Mouse (Mus musculus): ENCODE results near the gene Cxcr5.

Gene Cxcr5

DNA sequence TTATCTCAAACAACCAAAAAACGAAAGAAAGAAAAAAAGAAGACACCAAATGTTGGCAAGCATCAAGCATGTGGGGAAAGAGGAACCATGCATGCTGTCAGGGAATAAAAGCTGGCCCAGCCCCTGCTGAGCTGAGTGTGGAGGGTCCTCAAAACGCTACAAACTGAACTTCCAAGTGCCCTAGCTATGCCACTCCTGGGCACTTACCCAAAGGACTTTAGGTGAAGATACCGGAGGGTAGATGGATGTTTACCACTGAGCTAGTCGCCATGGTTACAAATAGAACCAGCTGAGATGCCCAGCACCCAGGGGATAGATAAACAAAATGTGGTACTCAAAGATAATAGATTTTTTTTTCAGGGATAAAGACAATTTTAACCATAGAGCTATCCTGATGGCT, at the start of gene Cxcr5:
Cxcr5 (minus strand) TSS at position 281 of the 400 bp plus-strand sequence.
- DNase-seq = no peak

DNA sequence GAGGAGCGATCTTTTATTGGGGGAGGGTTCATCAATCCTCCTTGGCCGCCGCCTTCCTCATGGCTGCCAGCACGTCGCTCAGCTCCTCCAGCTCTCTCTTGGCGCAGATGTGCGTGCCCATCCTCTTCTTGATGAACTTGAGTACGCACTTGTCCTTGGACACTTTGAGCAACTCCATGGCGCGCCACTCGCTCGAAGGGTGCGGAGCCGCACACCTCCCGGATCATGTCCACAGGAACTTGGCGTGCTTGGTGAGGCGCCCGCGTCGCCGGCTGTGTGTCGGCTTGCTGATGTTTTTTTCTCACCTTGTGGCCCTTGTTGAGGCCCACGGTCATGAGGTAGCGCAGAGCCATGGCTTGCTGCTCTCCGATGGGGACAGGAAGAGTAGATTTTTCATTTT, 48.7 kb upstream of the Cxcr5 start:
- no peak for DNase-seq

DNA sequence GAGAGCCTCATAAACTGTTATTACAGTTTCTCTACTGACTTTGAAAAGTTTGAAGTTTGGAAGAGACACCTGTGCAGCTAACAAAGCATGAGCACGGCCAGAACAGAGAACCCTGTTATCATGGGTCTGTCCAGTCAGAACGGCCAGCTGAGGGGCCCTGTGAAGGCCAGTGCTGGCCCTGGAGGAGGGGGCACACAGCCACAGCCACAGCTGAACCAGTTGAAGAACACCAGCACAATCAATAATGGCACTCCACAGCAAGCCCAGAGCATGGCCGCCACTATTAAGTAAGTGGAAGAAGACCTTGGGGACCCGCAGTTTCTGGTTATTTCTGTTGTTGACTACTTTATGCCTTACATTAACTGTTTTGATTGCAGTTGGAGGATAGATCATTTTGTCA, 45.6 kb upstream of the Cxcr5 start:
- DNase-seq = no peak

DNA sequence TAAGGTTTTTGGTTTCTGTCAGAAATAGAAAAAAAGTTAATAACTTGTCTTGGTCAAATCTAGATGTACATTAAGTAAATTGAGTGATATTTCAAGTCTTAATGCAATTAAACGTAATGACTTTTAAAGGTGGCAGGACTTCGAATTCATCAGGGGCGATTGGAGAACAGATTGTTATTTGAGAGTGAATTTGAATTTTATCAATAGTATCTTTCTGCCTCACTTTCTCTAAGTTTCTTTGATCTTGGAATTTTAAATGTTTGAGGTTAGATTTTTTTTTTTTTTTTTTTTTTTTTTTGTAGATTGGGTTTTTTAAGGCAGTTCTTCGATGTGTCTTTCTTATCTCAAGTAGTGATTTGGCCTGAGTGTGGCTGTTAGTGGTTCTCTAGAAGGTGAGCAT, 45.0 kb upstream of the Cxcr5 start:
- no peak for DNase-seq

DNA sequence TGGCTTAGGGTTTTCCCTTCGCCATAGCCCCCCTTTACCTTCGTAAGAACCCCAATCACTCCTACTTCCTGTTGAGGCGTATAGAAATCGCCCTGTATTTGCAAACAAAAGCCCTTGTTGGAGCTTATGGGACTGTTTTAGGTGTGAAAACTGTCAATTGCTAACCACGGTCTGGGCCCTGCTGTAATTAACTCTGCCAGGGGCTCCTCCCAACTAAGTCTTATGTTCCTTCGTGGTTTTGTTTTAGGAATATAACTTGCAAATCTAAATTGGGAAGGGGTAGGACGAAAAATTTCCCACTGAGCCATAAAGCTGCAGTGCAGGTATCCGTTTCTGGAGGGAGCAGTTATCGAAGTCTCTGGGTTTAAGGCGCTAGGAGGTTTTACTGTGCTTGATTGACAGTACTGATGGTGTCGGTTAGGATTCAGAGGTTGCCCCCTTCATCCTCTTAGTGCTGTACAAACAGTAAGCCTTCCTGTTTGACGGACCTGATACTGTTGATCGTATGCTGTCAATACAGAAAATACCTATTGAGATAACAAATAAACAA, 44.0 kb upstream of the Cxcr5 start:
- DNase-seq = peak in 1 of 2 experiments; percentile 25

DNA sequence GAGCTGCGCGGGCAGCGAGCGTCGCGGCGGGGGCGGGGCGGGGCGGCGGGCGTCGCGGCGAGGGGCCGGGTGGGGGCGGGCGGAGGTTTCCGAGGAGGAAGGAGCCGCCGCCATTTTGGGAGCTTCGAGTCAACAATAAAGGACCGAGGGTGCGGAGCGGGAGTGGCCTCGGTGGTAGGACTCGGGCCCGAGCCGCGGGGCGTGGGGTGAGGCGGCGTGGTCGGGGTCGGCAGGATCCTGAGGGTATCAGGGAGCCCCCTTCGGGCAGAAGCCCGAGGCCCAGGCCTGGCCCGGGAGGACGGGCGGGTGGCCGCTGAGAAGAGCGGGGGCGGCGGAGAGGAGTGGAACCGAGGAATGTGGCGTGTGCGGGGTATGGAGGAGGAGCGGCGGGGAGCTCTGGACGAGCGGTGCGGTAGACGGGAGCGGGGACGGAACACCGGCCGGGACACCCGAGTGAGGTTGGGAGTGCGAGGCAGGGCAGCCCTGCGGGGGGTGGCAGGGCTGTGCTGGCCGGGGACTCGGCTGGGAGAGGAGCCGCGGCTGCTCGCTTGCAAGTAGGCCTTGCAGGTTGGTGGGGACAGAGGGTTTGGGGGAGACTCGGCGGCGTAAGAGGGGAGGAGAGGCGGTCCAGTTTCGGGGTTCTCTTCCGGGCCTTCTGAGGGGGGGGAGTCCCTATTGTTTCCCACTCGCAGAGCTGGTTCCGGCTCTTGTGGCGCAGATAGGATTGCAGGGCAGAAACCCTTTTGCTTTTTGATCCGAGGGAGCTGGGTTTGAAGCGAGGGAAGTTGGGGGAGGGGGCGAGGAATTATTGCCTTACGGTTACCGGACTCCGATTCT, 43.3 kb upstream of the Cxcr5 start, which contains the start of gene Ddx6:
Ddx6 (plus strand) TSS at position 114 of the 837 bp plus-strand sequence.
- peak; percentile 70 to 78 for DNase-seq

DNA sequence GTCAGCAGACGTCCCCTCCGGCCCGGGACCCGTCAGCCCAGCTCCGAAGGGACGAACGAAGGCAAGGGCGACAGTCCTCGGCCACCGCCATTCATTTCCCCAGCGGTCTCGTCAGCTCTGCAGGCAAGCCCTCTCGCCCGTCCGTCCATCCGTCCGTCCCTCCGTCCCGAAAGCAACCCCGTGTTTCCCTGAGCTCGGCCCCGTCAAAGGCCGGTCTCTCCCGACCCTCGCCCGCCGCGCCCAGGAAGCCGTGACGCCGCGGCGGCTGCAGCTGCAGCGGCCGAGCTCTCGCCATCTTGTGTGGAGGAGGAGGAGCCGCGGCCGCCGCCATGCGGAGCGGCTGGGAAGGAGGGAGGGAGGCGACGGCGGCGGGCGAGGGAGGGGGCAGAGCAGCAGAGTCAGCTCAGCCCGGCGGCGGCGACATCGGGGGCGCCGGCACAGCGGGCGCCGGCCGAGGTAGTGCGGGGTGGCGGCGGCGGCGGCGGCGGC, 42.7 kb upstream of the Cxcr5 start:
- DNase-seq = peak; percentile 78 to 82

DNA sequence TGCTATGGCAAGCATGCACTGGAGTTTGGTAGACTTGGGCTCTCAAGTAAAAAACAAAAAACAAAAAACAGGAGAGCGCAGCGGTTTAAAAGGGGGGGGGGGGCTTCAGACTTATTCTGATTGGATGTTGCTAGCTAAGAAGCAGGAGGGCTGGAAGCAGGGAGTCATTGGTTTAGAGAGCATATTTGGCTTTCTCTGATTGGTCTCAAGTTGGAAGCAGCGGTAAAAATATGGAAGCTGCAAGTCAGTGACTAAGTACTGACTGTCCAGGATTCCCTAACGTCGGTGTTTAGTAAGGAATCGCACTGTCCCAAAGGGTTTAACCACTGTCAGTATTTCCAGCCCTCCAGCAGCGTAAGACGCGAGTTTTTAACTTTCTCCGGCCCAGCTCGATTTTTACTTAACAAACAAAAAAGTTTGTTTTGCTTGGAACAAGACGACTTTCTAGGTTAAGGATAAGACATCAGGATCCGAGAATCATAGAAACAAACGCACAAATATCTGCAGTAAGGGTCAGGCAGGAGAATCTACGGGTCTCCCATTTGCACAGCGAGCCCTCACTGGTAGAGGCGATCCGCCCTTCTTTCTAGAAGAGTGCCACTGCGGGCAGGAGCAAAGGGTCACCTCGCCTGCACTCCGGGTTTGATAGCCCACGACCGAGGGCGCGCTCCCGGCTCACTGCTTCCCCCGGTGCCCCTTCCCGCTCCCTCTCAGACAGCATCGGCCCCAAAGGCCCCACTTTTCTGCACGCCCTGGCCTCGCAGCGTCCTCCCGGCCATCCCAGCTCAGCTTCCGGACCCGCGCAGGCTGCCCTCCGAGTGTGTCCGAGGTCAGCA, 42.0 kb upstream of the Cxcr5 start:
- no peak for DNase-seq

DNA sequence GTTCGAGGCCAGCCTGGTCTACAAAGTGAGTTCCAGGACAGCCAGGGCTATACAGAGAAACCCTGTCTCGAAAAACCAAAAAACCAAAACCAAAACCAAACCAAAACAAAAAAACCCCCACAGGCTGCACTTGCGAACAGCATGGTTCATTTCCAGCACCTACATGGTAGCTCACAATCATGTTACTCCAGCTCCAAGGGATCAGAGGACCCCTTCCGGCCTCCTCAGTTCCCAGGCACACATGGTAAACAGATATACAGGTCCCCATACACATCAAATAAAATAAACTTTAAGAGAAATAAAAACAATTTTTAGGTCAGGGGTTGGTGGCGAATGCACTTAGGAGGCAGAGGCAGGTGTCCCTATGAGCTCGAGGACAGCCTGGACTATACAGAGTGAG, 41.1 kb upstream of the Cxcr5 start:
- DNase-seq = no peak

DNA sequence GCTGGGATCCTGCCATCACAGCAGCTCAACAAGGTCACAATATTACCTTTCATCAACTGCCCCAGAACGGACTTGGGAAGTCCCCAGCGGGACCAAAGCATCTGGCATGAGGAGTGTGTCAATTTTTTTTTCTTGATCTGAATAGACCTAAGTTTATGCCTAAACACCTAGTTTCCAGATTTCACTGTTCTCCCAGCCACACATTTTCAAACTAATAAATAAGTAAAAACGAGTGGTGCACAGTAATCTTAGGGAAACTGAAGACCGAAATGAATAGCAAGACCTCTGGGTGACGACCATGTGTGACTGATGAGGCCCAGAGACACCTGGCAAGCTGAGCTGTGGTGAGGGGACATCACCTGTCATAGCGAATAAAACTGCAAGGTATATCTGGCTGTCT, 39.1 kb upstream of the Cxcr5 start:
- DNase-seq = no peak

DNA sequence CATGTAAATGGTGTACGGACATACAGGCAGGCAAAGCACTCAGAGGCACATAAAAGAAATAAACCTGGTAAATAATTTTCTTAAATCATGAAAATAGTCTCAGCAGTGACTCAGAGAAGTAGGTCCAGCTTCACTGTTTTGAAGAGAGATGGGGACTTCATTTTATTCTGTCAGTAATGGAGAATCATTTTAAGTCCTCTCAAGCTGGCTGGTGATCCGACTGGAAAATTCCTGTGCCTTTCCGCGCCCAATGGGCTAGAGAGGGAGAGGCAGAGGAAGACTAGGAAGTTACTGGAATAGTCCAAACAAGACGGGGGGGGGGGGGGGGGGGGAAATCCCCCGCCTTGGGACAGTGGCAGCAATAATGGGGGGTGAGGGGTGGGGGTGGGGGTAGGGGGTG, 37.9 kb upstream of the Cxcr5 start:
- no peak for DNase-seq

DNA sequence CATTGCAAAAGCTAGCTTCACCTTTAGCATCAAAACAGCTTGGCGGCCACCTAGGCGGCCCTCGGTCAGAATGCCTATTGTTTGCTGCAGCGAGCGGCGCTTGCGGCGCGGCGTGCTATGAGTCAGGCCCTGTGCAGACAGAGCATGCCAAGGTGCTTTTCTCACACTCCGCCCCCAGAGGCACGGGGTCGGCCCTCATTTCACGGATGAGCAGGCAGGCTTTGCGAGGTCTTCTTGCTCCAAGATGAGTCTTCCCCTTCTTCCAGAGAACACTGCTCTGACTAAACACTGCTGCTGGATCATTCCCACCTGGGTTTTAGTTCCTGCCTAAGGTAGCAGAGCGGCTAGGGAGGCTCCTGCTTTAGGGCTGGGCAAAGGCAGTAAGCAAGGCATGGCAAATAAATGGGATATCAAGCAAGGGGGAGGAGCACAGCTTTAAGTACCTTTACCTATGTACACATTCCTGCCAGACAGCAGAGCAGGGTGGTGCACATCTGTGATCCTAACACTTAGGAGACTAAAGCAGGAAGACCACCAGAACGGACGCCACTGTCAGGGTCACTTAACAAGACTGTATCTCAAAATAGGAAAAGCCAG, 37.3 kb upstream of the Cxcr5 start:
- DNase-seq = no peak

DNA sequence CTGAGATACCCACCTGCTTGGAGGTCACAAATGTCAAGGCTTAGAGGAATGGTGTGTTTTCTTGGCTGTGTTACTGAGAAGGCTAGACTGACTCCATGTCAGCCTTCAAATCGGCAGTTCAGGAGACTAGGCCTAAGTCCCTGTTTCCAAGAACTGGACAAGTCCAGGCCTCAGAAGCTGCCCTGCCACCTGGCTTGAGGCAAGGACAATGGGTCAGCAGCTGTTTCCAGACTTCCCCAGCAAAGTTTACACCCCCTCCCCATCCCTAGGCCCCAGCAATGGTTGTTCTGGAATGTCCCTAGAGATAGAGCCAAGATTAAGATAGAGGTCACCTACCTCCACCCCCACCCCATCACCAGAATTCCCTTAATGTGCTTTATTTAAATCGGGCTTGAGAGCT, 36.1 kb upstream of the Cxcr5 start:
- no peak for DNase-seq

DNA sequence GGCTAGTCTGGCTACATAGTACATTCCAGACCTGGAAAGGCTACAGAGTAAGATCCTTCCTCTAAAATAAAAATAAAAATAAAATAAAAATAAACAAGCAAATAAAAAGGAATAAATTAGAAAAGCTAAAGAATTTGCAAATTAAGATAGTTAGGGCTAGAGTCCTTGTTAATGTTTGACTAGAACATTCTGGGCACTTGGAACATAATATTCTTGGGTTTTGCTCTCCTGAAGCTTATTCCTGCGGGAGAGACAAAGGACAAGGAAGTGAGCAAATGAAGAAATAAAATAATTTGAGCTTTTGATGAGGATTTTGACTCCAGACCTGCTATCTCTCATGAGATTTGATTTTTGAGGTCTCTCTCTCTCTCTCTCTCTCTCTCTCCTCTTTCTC, 33.9 kb upstream of the Cxcr5 start:
- DNase-seq = no peak

DNA sequence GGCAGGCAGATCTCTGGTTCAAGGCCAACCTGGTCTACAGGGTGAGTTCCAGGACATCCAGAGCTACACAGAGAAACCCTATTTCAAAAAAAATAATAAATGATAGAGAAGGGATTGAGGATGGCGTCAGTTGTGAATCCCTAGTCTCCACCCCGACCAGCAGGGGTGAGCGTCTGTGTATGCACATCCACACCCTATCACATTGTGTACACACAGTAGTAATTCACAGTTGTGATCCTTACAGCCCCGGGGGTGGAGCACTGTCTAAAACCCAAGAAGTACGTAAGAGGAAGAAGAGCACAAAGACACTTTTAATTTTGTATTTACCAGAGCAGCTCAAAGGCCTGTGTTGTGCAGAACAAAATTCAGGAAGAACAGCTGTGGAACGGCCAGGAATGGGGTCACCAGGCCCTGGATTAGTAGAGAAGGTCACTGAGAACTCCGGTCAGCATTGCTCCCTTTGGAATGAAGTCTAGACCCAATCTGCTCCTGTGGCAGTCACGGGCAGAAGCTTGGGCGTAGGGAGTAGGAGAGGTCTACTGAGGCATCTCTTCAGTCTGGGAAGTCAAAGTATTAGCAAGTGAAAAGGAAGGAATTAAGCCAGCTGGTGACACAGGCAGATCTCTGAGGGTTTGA, 33.3 kb upstream of the Cxcr5 start:
- no peak for DNase-seq

DNA sequence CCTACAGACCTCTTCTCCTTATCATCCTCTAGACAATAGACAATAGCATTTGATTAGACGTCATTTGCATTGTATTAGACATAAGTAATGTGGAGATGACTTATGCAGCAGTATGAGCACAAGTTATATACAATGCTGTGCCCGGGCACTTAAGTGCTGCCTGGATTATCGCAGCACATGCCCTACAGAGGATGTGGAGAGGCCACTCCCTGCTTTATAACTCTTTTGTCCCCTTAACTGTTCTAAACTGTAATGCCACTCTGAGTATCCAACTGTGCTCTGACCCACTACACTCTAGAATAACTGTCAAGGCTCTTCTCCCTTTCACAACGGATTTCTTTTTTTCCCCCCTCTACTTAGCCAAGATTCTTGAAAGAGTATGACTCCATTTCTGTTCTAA, 32.2 kb upstream of the Cxcr5 start:
- no peak for DNase-seq

DNA sequence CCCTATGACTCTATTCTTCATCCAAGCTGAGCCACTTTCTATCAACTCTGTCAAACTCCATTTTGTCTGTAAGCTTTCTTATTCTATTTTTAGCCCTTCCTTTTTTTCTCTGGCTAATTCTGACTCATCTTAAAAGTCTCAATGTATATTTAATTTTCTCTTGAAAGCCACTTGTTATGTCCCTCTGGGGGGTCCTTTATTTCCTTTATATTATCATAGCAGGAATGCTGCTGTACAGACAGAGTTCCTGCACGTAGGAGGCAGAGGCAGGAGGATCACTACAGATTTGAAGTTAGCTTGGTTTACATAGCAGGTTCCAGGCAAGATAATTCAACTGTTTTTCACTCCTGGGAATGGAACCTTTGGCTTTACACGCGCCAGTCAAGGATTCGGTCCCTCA, 31.5 kb upstream of the Cxcr5 start:
- DNase-seq = no peak

DNA sequence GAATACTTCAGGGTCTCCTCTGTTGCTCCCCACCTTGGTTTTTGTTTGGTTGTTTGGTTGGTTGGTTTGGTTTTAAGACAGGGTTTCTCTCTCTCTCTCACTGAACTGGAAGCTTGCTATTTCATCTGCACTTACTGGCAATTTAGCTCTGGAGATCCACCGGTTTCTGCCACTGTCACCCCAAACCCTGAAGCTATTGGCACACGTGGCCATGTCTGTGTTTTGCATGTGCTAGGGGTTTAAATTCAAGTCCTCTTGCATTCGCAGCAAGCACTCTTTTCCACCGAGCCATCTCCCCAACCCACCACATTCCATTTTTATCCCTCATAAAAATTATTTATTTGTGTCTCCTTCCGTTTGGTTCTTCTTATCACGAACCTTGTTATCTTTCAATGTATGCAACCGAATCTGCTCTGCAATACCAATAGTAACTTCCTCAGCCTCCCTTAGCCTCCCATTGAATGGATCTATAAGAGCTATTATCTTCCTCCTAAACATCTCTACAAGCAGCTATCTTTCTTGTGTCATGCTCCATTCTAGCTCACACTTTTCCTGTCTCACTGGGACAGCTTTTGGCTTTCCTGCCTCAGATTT, 30.0 kb upstream of the Cxcr5 start:
- no peak for DNase-seq

DNA sequence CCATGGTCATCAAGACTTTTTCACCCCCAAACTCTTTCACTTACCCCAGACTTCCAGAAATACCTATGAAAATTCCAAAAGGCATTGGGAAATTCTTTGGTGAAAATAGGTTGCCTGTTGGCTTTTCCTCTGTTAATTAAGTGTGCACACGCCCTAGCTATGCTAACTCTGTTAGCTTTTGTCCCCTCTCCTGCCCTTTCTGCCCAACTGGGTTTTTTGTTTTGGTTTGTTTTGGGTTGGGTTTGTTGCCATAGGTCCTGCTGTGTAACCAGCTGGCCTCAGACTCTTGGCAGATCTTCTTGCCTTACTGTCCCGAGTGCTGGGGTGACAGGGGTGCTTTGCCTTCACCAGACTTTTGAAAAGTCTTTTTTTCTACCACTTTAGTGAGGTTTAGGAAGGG, 29.3 kb upstream of the Cxcr5 start:
- no peak for DNase-seq

DNA sequence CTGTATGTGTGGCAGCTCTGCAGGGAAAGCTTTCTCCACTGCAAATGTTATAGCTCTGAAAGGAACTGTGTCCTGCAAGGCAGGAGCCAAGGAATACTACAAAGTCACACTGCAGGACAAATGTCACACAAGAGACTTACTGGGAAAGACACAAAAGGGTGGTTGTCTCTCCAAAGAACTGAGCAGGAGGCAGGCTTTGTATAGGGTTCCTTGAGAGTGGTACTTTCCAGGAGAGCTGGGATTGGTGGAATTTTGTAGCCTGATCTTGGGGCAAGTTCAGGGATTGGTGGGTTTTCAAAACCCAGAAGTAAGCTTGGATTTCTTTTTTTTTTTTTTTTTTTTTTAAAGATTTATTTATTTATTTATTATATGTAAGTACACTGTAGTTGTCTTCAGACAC, 27.4 kb upstream of the Cxcr5 start:
- no peak for DNase-seq

DNA sequence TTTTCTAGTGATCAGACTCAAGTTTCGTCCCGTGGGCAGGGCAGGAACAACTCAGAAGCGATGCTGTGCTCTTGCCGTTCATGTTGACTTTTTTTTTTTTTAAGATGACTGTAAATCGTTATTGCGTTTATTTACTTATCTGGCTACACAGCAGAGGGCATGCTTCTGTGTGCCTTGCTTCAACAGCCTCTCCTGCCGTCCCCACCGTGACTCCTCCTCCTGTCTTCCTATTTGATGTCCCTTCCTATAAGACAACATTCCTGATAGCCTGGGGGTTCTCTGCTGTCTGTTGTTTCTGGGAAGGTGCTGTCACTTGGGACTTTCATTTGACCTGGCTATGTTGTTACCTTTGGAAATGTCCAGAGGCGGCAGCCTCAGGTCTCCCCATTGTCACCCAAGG, 26.9 kb upstream of the Cxcr5 start:
- DNase-seq = no peak

Data from spleen, adult 18-20 months (tissue).